Mouse (Mus musculus): ENCODE data around the gene Ythdf2. TPM values are rescaled to one million over a fixed set of nuclear protein-coding genes. Genes with fewer than 3 reads are reported as not detected.

Gene Ythdf2
- polyA plus RNA-seq, 1 experiment from 2014 or later = 86.5 TPM

- 82% methylated on average over 3 of the region's 3 CpGs for WGBS
- H3K4me3 ChIP-seq (replicated peaks) = no peak overlapping the region
- no peak for ATAC-seq
- peaks cover 12% of the 10 kb centered on the region; the same call in 1 of the 2 replicates for H3K4me1 ChIP-seq (replicated peaks)
- no peak overlapping the region for H3K27ac ChIP-seq
- H3K36me3 ChIP-seq = no peaks in the 10 kb centered on the region
- no peaks in the 10 kb centered on the region for H3K27me3 ChIP-seq (replicated peaks)
- no peak overlapping the region for H3K4me2 ChIP-seq (replicated peaks)
- no peaks in the 10 kb centered on the region for H3K9me3 ChIP-seq
- no peak overlapping the region for H3K9ac ChIP-seq
Measured at GRCm38 (mm10) chr4:132169271-132169670, 42.8 kb downstream of the Ythdf2 start.

- Histone ChIP-seq H3K4me2 (replicated peaks) (no peak overlapping the region), H3K9me3 (no peaks in the 10 kb centered on the region), H3K27me3 (replicated peaks) (no peaks in the 10 kb centered on the region), H3K4me1 (replicated peaks) (peaks cover 12% of the 10 kb centered on the region; the same call in 1 of the 2 replicates), H3K27ac (no peak overlapping the region), H3K9ac (no peak overlapping the region), H3K36me3 (no peaks in the 10 kb centered on the region), H3K4me3 (replicated peaks) (no peak overlapping the region)
- 86% methylated on average over 3 of the region's 3 CpGs for WGBS
- no peak for ATAC-seq
Measured at GRCm38 (mm10) chr4:132167436-132167835, 44.7 kb downstream of the Ythdf2 start.

- Histone ChIP-seq H3K36me3 (no peaks in the 10 kb centered on the region), H3K4me1 (replicated peaks) (peaks cover 12% of the 10 kb centered on the region; the same call in 1 of the 2 replicates), H3K27ac (no peak overlapping the region), H3K9ac (no peak overlapping the region), H3K27me3 (replicated peaks) (no peaks in the 10 kb centered on the region), H3K9me3 (no peaks in the 10 kb centered on the region), H3K4me3 (replicated peaks) (no peak overlapping the region), H3K4me2 (replicated peaks) (no peak overlapping the region)
- ATAC-seq = no peak
- 33% methylated on average over 16 of the region's 16 CpGs for WGBS
Measured at GRCm38 (mm10) chr4:132166350-132167290, 45.5 kb downstream of the Ythdf2 start.

GRCm38 (mm10) chr4:132165691-132166090, 46.4 kb downstream of the Ythdf2 start:
- Histone ChIP-seq H3K4me1 (replicated peaks) (peaks cover 12% of the 10 kb centered on the region; the same call in 1 of the 2 replicates), H3K27me3 (replicated peaks) (no peaks in the 10 kb centered on the region), H3K9me3 (no peaks in the 10 kb centered on the region), H3K9ac (no peak overlapping the region), H3K4me2 (replicated peaks) (no peak overlapping the region), H3K27ac (no peak overlapping the region), H3K4me3 (replicated peaks) (no peak overlapping the region), H3K36me3 (no peaks in the 10 kb centered on the region)
- 45% methylated on average over 14 of the region's 14 CpGs for WGBS
- no peak for ATAC-seq

DNA sequence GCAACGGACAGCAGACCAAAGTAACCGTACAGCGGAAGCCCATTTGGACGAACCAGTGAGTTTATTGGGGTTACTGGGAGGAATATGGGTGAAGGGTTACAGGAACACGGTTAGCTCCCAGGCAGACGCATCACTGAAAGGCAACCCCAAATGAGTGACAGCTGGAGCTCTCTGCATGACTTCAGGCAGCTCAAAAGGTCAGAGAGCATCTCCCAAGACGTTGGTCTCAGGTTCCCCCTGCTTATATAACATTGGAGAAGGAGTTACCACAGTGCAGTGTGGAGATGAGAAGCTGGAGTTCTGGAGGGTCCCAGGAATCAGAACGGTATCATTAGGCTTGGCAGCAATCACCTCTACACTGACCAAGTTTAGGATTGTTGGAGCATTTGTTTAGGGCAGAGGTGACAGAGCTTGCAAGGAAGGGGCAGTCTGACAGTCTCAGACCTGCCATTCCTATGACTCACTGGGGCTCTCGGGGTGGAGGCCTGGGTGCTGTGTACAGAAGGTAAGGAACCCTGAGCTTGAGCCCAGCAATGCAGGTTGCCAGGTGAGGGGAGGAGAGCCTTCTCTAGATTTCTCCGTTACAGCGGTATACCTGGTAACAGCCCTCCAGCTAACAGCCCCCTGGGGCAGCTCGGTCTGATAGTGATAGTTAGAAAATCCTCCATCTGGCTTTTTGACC, 55.0 kb downstream of the Ythdf2 start:
- no peak overlapping the region for H3K27ac ChIP-seq
- H3K27me3 ChIP-seq (replicated peaks) = no peaks in the 10 kb centered on the region
- no peak overlapping the region for H3K4me3 ChIP-seq (replicated peaks)
- H3K4me2 ChIP-seq (replicated peaks) = no peak overlapping the region
- no peak overlapping the region for H3K9ac ChIP-seq
- 0 out of 2 replicates have a peak, but pooled peaks cover 6% of the 10 kb centered on the region for H3K4me1 ChIP-seq (replicated peaks)
- H3K9me3 ChIP-seq = no peaks in the 10 kb centered on the region
- WGBS = 56% methylated on average over 12 of the region's 12 CpGs
- no peaks in the 10 kb centered on the region for H3K36me3 ChIP-seq
- ATAC-seq = peak; percentile 62

- WGBS = 5% methylated on average over 6 of the region's 6 CpGs
- Histone ChIP-seq H3K4me2 (replicated peaks) (no peak overlapping the region), H3K9me3 (no peaks in the 10 kb centered on the region), H3K9ac (no peak overlapping the region), H3K27ac (no peak overlapping the region), H3K36me3 (no peaks in the 10 kb centered on the region), H3K27me3 (replicated peaks) (no peaks in the 10 kb centered on the region), H3K4me3 (replicated peaks) (no peak overlapping the region), H3K4me1 (replicated peaks) (peaks cover 9% of the 10 kb centered on the region; the same call in 1 of the 2 replicates)
- no peak for ATAC-seq
Measured at GRCm38 (mm10) chr4:132154877-132155670, 57.0 kb downstream of the Ythdf2 start.

GRCm38 (mm10) chr4:132151673-132152072, 60.4 kb downstream of the Ythdf2 start:
- 28% methylated on average over 1 of the region's 1 CpGs for WGBS
- ATAC-seq = peak; percentile 88
- Histone ChIP-seq H3K4me3 (replicated peaks) (no peak overlapping the region), H3K4me2 (replicated peaks) (no peak overlapping the region), H3K4me1 (replicated peaks) (peaks cover 5% of the 10 kb centered on the region; the same call in 1 of the 2 replicates), H3K27ac (peak overlapping the region; percentile 49; the same call in 1 of the 2 replicates), H3K9ac (no peak overlapping the region), H3K27me3 (replicated peaks) (no peaks in the 10 kb centered on the region), H3K9me3 (no peaks in the 10 kb centered on the region), H3K36me3 (no peaks in the 10 kb centered on the region)

DNA sequence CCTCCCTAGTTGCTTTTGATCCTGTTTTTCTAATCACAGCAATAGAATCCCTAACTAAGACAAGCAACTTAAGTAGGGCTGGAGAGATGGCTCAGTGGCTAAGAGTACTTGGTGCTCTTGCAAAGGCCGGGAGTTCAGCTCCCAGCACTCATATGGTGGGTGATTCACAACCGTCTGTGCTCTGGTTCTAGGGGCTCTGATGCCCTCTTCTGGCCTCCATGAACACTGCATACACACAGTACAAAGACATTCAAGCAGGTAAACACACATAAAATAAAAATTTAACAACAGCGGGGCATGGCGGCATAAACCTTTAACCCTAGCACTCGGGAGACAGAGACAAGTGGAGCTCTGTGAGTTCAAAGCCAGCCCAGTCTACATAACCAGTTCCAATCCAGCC, 65.9 kb downstream of the Ythdf2 start:
- no peak for ATAC-seq
- WGBS = 79% methylated on average over 5 of the region's 5 CpGs
- Histone ChIP-seq H3K27ac (no peak overlapping the region), H3K9me3 (no peaks in the 10 kb centered on the region), H3K4me1 (replicated peaks) (peaks cover 4% of the 10 kb centered on the region; the same call in 1 of the 2 replicates), H3K4me2 (replicated peaks) (no peak overlapping the region), H3K9ac (no peak overlapping the region), H3K27me3 (replicated peaks) (peaks cover 27% of the 10 kb centered on the region), H3K36me3 (no peaks in the 10 kb centered on the region), H3K4me3 (replicated peaks) (no peak overlapping the region)

DNA sequence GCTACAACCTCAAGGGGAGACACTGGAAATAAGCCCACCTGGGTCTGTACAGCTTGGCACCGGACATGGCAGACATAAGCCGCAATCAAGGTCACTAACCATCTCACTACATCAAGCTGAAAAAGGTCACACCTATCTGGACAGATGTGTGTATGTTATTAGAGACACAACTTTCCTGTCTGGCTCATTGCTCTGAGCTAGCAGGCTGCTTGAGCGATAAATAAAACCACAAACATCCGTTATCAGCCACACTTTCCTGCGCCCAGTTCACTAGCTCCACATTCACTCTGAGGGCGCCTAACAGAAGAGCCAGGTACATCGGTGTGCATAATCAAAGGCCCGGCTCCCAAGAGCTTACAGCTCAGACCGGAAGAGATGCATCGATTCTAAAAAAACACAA, 67.0 kb downstream of the Ythdf2 start:
- Histone ChIP-seq H3K4me3 (replicated peaks) (no peak overlapping the region), H3K4me2 (replicated peaks) (peak overlapping the region; percentile 93), H3K9me3 (no peaks in the 10 kb centered on the region), H3K36me3 (no peaks in the 10 kb centered on the region), H3K27me3 (replicated peaks) (peaks cover 27% of the 10 kb centered on the region), H3K27ac (no peak overlapping the region), H3K9ac (no peak overlapping the region), H3K4me1 (replicated peaks) (0 out of 2 replicates have a peak, but pooled peaks cover 3% of the 10 kb centered on the region)
- ATAC-seq = no peak
- WGBS = 42% methylated on average over 10 of the region's 10 CpGs

GRCm38 (mm10) chr4:132144080-132144841, 67.8 kb downstream of the Ythdf2 start, which contains the start of gene Oprd1:
TSS of gene Oprd1 (minus strand) at chr4:132144486.
- no peaks in the 10 kb centered on the region for H3K36me3 ChIP-seq
- no peaks in the 10 kb centered on the region for H3K9me3 ChIP-seq
- H3K27ac ChIP-seq = no peak within 1 kb of the TSS
- H3K4me1 ChIP-seq (replicated peaks) = 0 out of 2 replicates have a peak, but pooled peaks cover 3% of the 10 kb centered on the region
- peak within 1 kb of the TSS; percentile 93 for H3K4me2 ChIP-seq (replicated peaks)
- peak; percentile 78 for ATAC-seq
- peak within 1 kb of the TSS; percentile 26; the same call in 1 of the 2 replicates for H3K9ac ChIP-seq
- H3K4me3 ChIP-seq (replicated peaks) = peak within 1 kb of the TSS; percentile 48
- under 1% methylated on average over 89 of the region's 89 CpGs for WGBS
- peaks cover 27% of the 10 kb centered on the region for H3K27me3 ChIP-seq (replicated peaks)

DNA sequence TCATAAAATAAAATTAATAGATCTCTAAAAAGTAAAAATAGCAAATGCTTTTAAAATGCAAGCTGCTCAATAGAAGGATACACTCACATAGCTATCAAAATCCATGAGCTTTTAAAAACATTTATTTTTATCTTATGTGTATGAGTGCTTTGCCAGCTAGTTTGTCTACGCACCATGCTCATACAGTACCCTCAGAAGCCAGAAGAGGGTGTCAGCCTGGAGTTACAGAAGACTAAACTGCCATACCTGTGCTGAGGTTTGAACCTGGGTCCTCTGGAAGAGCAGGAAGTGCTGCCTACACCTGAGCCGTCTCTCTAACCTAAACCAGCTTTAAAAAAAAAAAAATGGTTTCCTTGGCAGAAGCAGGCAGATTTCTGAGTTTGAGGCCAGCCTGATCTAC, 73.5 kb downstream of the Ythdf2 start:
- no peak for ATAC-seq
- WGBS = 84% methylated on average over 2 of the region's 2 CpGs
- H3K27ac ChIP-seq = no peak overlapping the region
- H3K4me2 ChIP-seq (replicated peaks) = no peak overlapping the region
- H3K27me3 ChIP-seq (replicated peaks) = peaks cover 8% of the 10 kb centered on the region
- no peak overlapping the region for H3K9ac ChIP-seq
- no peaks in the 10 kb centered on the region for H3K4me1 ChIP-seq (replicated peaks)
- no peaks in the 10 kb centered on the region for H3K9me3 ChIP-seq
- H3K4me3 ChIP-seq (replicated peaks) = no peak overlapping the region
- H3K36me3 ChIP-seq = no peaks in the 10 kb centered on the region
